Mouse (Mus musculus) heart, adult 10 weeks (tissue): ENCODE measurements around the gene Gsdme. TPM values are rescaled to one million over a fixed set of nuclear protein-coding genes. Genes with fewer than 3 reads are reported as not detected.

Source experiments
- polyA plus RNA-seq: library from polyadenylated mRNA; stranded (reverse); fragments of 350-450 nt; fragmentation: Illumina TruSeq; extraction: RNeasy Lipid Tissue Mini Kit (QIAGEN cat#74804); gene quantifications from one replicate; pipeline ENCODE4 v1.2.3, GENCODE M21; 2014; ENCODE audit warnings: low read depth, low replicate concordance

Gsdme gene
- polyA plus RNA-seq = 0.42 TPM

DNA sequence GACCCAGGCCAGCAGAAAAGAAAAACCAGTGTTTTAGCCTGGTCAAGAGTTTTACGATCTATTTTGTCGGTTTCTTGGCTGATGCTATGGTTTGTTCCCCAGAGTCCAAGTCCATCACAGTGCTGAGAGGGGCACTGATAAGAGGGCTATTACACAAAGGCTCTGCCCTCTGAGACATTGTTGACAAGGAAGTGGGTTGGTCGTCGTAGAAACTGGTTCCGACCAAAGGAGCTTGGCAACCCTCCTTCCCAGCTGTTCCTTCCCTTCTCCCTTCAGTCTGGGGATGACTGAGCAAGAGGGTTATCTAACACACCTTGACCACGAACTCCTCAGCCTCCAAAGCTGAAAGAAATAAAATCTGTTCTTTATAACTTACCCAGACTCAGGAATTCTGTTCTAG, at the start of gene Gsdme:
Gene Gsdme (minus strand): TSS at position 193 of the 400 bp plus-strand sequence.

Other genes with a start within 250 kb of the Gsdme start
- 50.9 TPM for gene Mpp6, start 153.6 kb downstream of the Gsdme start, polyA plus RNA-seq
- 18.2 TPM for gene Osbpl3, start 192.3 kb upstream of the Gsdme start, polyA plus RNA-seq